Mouse (Mus musculus) brain, embryonic 14.5 days (tissue): ENCODE measurements around the gene Ibtk.

Source experiments
- CTCF ChIP-seq: fragments of 200-500 bp; IDR thresholded peaks from 2 replicates; pipeline ENCODE4 v1.5.1; 2012; ENCODE audit warnings: inconsistent platforms, mild to moderate bottlenecking, moderate library complexity, borderline replicate concordance; ENCODE audit not compliant: insufficient read depth, insufficient read length; ENCODE audit errors: extremely low read depth
- POLR2A ChIP-seq: fragments of 200-500 bp; IDR thresholded peaks from 2 replicates; pipeline ENCODE4 v1.6.1; 2012; ENCODE audit warnings: mild to moderate bottlenecking, inconsistent platforms, borderline replicate concordance; ENCODE audit not compliant: poor library complexity, insufficient read depth, insufficient read length, severe bottlenecking; ENCODE audit errors: extremely low read depth

DNA sequence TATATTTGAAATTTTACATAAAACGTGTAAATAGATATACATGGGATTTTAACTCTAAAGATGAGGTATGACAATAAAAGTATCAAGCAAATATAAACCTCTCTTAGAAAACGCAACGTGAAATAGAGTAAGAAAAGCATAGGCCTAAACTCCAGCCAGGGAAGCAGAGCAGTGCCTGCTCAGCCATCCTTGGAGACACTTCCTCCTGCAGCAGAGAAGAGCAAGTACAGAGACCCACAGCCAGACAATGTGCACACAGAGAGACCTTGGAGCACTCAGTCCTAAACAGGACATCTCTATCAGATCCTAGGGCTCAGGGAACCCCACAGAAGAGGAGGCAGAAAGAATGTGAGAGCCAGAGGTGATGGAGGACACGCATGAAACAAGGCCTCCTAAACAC lies 7.0 kb downstream of the Ibtk start:
- TF ChIP-seq CTCF = no peak
- no peak for TF ChIP-seq POLR2A
